In the genomic region with DNA sequence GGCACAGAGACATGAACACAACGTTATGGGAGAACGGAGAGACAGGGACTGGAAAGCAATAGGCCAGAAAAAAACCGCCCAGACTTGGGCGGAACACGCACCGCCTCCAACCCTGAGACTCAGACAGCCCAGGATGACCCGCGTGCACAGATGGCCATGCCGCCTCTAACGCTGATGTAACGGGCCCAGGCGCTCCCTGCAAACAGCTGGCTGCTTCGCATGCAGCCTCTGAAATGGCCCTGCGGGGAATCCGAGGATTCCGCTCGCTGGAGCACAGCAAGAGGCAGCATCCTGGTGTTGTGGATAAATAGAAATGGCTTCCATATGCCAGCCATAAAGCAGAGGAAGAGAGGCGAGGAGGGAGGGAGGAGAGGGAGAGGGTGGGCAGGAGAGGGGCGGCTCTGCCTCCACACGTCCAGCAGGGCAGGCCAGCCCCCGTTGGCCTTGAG, we compare ENCODE assay signal across 8 mouse cellular contexts. TPM values are rescaled to one million over a fixed set of nuclear protein-coding genes. Genes with fewer than 3 reads are reported as not detected.
DNase-seq lines count a peak whose midpoint lies in the region; ATAC-seq lines count a peak whose summit lies in the region.

No protein-coding gene starts in this region.

- peak overlapping the region; percentile 43 for H3K9ac ChIP-seq in forebrain, embryonic 13.5 days
- peak overlapping the region; percentile 34 for H3K9ac ChIP-seq in midbrain, embryonic 14.5 days (replicated peaks; ENCODE audit: low read length)

- H3K4me3 ChIP-seq in forebrain, embryonic 13.5 days: no peak overlapping the region
- H3K4me3 ChIP-seq in midbrain, embryonic 14.5 days (replicated peaks; ENCODE audit: low read depth, low read length): no peak overlapping the region

- no peaks in the 10 kb centered on the region for H3K27me3 ChIP-seq in forebrain, embryonic 13.5 days
- H3K27me3 ChIP-seq in midbrain, embryonic 14.5 days (ENCODE audit: control insufficient read depth, insufficient read depth, low read length): no peaks in the 10 kb centered on the region

- intact Hi-C loops in heart, postnatal 25 days (cut with DNase I): no loop called here

- H3K27ac ChIP-seq in forebrain, embryonic 13.5 days: peak overlapping the region; percentile 97
- H3K27ac ChIP-seq in midbrain, embryonic 14.5 days (replicated peaks; ENCODE audit: low read depth, low read length): peak overlapping the region; percentile 84

- no peaks in the 10 kb centered on the region for H3K36me3 ChIP-seq in forebrain, embryonic 13.5 days (ENCODE audit: poor library complexity, severe bottlenecking)
- no peaks in the 10 kb centered on the region for H3K36me3 ChIP-seq in midbrain, embryonic 14.5 days (ENCODE audit: control insufficient read depth, insufficient read depth, low read length)

- 13% methylated on average over 21 of the region's 21 CpGs for WGBS in forebrain, embryonic 13.5 days
- WGBS in midbrain, embryonic 14.5 days: 11% methylated on average over 21 of the region's 21 CpGs

- peak; percentile 25; the same call in 1 of the 2 replicates for ATAC-seq in forebrain, embryonic 13.5 days
- ATAC-seq in midbrain, embryonic 14.5 days (ENCODE audit: low FRiP score, low TSS enrichment): no peak

- H3K4me2 ChIP-seq in forebrain, embryonic 13.5 days: peak overlapping the region; percentile 38
- H3K4me2 ChIP-seq in midbrain, embryonic 14.5 days (ENCODE audit: low read length): peak overlapping the region; percentile 29

- DNase-seq in urinary bladder, postnatal 14 days (ENCODE audit: low spot score): peak; percentile 62
- no peak for DNase-seq in urinary bladder, postnatal 25 days (ENCODE audit: low spot score)
- DNase-seq in heart, postnatal 25 days (ENCODE audit: low spot score): peak; percentile 63
- DNase-seq in kidney, postnatal 4 days: peak; percentile 70 to 80
- DNase-seq in midbrain, embryonic 14.5 days: peak; percentile 79
- peak; percentile 67 for DNase-seq in testis, postnatal 10 days (ENCODE audit: low spot score)
- no peak for DNase-seq in spleen, adult 18-20 months

- peaks cover 91% of the 10 kb centered on the region for H3K4me1 ChIP-seq in forebrain, embryonic 13.5 days
- H3K4me1 ChIP-seq in midbrain, embryonic 14.5 days (ENCODE audit: control insufficient read depth, insufficient read depth, low read length): peaks cover 62% of the 10 kb centered on the region

- H3K9me3 ChIP-seq in forebrain, embryonic 13.5 days (replicated peaks): no peaks in the 10 kb centered on the region
- no peaks in the 10 kb centered on the region for H3K9me3 ChIP-seq in midbrain, embryonic 14.5 days (ENCODE audit: control insufficient read depth, low read length)

RNA-seq across cellular contexts. Expression of gene Tpcn1, which starts 21.2 kb away (rescaled TPM):
- 14.8 and 15.8 TPM in 2 replicates for polyA plus RNA-seq in forebrain, embryonic 13.5 days (2015; fragmentation: Nextera tagmentation; extraction: Ambion mirVana)
- total RNA-seq in heart, postnatal 25 days (2021): 10 to 100 TPM; 36.0 to 37.9 TPM
- polyA plus RNA-seq in midbrain, embryonic 14.5 days (2014; fragmentation: Nextera tagmentation; extraction: Ambion mirVana): 10.4 and 12.2 TPM in 2 replicates

RNA-seq across cellular contexts. Expression of gene Iqcd, which starts 21.5 kb away (rescaled TPM):
- 1.1 and 2.3 TPM in 2 replicates for polyA plus RNA-seq in forebrain, embryonic 13.5 days (2015; fragmentation: Nextera tagmentation; extraction: Ambion mirVana)
- not detected for total RNA-seq in heart, postnatal 25 days (2021)
- polyA plus RNA-seq in midbrain, embryonic 14.5 days (2014; fragmentation: Nextera tagmentation; extraction: Ambion mirVana): 1.4 and 1.7 TPM in 2 replicates

RNA-seq across cellular contexts. Expression of gene Rita1, which starts 45.1 kb away (rescaled TPM):
- 19.0 TPM in 2 replicates for polyA plus RNA-seq in forebrain, embryonic 13.5 days (2015; fragmentation: Nextera tagmentation; extraction: Ambion mirVana)
- total RNA-seq in heart, postnatal 25 days (2021): 10 to 100 TPM; 15.4 to 18.7 TPM
- polyA plus RNA-seq in midbrain, embryonic 14.5 days (2014; fragmentation: Nextera tagmentation; extraction: Ambion mirVana): 20.6 and 25.5 TPM in 2 replicates

RNA-seq across cellular contexts. Expression of gene Ddx54, which starts 45.3 kb away (rescaled TPM):
- polyA plus RNA-seq in forebrain, embryonic 13.5 days (2015; fragmentation: Nextera tagmentation; extraction: Ambion mirVana): 45.3 and 48.0 TPM in 2 replicates
- 10 to 100 TPM; 20.1 to 21.4 TPM for total RNA-seq in heart, postnatal 25 days (2021)
- polyA plus RNA-seq in midbrain, embryonic 14.5 days (2014; fragmentation: Nextera tagmentation; extraction: Ambion mirVana): 29.4 and 31.9 TPM in 2 replicates

RNA-seq across cellular contexts. Expression of gene Slc8b1, which starts 56.3 kb away (rescaled TPM):
- 2.1 and 2.5 TPM in 2 replicates for polyA plus RNA-seq in forebrain, embryonic 13.5 days (2015; fragmentation: Nextera tagmentation; extraction: Ambion mirVana)
- total RNA-seq in heart, postnatal 25 days (2021): 10 to 100 TPM in 1 of 2 experiments, 1 to 10 TPM in 1; 9.3 to 12.6 TPM
- polyA plus RNA-seq in midbrain, embryonic 14.5 days (2014; fragmentation: Nextera tagmentation; extraction: Ambion mirVana): 0.85 and 1.5 TPM in 2 replicates

Comparison
In these comparisons a context has a peak if more than half of its experiments do, and no peak if none do; other contexts are left out.
1. DNase-seq: peak in urinary bladder, postnatal 14 days (single experiment), heart, postnatal 25 days (single experiment), kidney, postnatal 4 days (2 of 2), midbrain, embryonic 14.5 days (single experiment) and testis, postnatal 10 days (single experiment); none in urinary bladder, postnatal 25 days (single experiment) and spleen, adult 18-20 months (0 of 2).